Comparison of ENCODE assay signal across 9 mouse cellular contexts in the genomic region with DNA sequence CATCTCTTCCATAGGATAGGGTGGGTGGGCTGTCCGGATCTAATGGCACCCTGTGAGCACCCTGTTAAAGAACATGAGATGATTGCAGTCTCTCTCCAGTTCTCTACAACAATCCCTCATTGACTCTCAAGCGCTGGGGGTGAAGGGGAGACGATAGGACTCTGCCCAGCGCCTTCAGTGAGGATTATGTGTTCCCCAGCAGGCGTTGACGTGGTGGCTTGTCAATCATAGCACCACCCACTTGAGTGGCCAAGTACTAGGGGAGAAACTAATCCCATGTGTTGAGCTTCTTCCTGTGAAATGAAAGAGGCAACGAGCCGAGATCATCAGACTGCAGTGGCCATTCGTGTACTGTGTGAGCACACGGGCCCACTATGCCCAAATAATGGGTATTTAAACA.
"Had no signal": no experiment of that assay in that cellular context is flagged by ENCODE, and none has a peak within 500 bp of the region (broad histone marks: within the 10 kb centered on the region; RNA-seq: fewer than 3 reads in every experiment).

No protein-coding gene starts in this region.

- H3K36me3 ChIP-seq: limb, embryonic 15.5 days; liver, embryonic 13.5 days; midbrain, embryonic 13.5 days had no signal

- DNase-seq: kidney, postnatal 10 days; layer of hippocampus, adult 9-11 months; layer of hippocampus, postnatal 36 days; liver, embryonic 13.5 days; lung, adult 18-20 months; right cerebral cortex, postnatal 14 days; thymus, postnatal 36 days had no signal

- H3K27ac ChIP-seq: limb, embryonic 15.5 days; liver, embryonic 13.5 days; midbrain, embryonic 13.5 days had no signal

- H3K9ac ChIP-seq: limb, embryonic 15.5 days; liver, embryonic 13.5 days; midbrain, embryonic 13.5 days had no signal

- H3K9me3 ChIP-seq: limb, embryonic 15.5 days; midbrain, embryonic 13.5 days had no signal

- H3K27me3 ChIP-seq: limb, embryonic 15.5 days; liver, embryonic 13.5 days; midbrain, embryonic 13.5 days had no signal

- ATAC-seq: midbrain, embryonic 13.5 days had no signal

- H3K4me3 ChIP-seq: limb, embryonic 15.5 days; liver, embryonic 13.5 days; midbrain, embryonic 13.5 days had no signal

- H3K4me2 ChIP-seq: limb, embryonic 15.5 days; liver, embryonic 13.5 days; midbrain, embryonic 13.5 days had no signal
